Mouse (Mus musculus) megakaryocyte progenitor cell, adult 5-6 weeks (primary cell): ENCODE results near the gene Abcd4. TPM values are rescaled to one million over a fixed set of nuclear protein-coding genes. Genes with fewer than 3 reads are reported as not detected.
A peak's percentile ranks its signal among the peaks of the same experiment; 100 is the strongest.

Experiments
- ATAC-seq: replicated peaks from 2 replicates; pipeline ENCODE4 v1.8.0; 2016; ENCODE audit warnings: mild to moderate bottlenecking, moderate TSS enrichment, inconsistent platforms; ENCODE audit not compliant: poor library complexity
- total RNA-seq, 2 experiments: library from RNA; stranded (forward) in 1 of 2; stranded (reverse) in 1 of 2; fragments of 157-497, 149-512 nt in 1 of 2; fragments of 200-1000 nt in 1 of 2; gene quantifications; 2 replicates each; pipeline versions ENCODE4 v1.2.3 to v1.2.4; 2015 to 2017

Gene Abcd4
- total RNA-seq, 2 experiments from 2014 or later = 3.6 to 3.9 TPM

DNA sequence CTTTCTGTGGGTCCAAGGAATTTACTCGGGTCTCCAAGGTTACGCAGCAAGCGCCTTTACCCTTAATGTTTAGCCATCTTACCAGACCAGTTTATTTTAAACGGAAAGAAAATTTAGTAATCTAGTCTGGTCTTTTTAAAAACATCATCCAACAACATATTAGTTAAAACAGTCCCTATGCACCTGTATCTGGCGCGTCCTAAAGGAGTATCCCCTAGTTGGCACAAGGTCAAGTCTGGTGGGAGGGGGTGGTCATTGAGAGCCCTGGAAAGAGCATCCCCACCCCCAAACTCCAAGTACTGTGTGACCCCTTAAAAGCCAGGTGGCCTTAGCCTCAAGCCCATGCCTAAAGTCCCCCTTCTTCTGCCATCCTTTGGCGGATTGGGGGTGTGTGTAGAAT is 44.1 kb downstream of the Abcd4 start:
- no peak for ATAC-seq

DNA sequence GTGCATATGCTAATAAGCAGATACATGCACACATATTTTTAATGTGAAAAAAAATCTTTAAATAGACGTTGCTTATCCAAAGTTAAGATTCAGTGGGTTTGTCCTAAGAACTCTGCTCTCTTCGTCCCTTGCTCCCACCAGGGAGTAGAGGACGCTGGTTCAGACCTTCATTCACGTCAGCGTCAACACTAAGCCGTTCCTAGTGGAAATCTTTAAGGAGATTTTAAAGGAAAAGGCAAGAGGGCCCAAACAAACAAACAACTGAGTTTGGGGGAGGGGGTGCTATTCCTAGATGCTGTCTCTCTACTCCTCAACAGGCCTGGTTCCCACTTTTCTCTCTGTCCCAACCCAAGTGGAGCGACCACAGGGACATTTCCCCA is 44.9 kb downstream of the Abcd4 start:
- ATAC-seq = no peak

DNA sequence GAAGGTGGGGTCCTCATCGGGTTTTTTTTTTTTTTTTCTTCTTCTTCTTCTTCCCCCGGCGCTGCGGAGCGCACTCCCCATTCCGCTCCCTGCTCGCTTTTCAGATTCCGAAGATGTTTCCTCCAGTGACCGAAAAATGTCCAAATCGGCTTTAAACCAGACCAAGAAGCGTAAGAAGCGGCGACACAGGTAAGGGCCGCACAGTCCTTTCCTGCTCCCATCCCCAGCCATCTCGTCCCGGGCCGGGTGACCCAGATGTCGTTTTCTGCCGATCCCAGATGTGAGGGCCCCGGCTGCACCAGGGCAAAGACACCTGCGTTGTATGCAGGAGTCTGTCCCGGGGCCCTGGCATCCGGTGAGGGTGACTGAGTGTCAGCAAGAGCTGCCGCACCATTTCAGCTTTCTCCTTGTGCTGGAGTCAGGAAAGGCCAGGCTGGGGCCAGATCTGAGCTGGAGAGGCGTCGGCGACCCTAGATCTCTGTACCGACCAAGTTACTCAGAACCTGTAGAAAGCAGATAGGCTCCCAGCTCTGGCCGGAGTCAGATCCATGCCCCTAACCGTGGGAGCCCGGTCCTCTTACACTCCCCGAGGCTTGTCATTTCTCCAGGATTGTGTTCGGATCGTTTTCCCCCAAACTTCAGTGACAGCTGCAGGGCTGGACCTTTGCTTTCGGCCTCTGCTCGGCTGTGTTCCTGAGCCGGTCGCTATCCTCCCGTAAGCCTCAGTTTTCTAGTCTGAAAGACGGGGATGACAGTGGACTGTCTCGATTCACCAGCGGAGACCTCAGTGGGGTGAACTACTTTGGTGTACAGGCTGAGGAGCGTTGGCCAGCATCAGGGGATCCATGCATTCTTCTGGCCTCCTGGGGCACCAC is 45.5 kb downstream of the Abcd4 start:
- ATAC-seq = no peak

DNA sequence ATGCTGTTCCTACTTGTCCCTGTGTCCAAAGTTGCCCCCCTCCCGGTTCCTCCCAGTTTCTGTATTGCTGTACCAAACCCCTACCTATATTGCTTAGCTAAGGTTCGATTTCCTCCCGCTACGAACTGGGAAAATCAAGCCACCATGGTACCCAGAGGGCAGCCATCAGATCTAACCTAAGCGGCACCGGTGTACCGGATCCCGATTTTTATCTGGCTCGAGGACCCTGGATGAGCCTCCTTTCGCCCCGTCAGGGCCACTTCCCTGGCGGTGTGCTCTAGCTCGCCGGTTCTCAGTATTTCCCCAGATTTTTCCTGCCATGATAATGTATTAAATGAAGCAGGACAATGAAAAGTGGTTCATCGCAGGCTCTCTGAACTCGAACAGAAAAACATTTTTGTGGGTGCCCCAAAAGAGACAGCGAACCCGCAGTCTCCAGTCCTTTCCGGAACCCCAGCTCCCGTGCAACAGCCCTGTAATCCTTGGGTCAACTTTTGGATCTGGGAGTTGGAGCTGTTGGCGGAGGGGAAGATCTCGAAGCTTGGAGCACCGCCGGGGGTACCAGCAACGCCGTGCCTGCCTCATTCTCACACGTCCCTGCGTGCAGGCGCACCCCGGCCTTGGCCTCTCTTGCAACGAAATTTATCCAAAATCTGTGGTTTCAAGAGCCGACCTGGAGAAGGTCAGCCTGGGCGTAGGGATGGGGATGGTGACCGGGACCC is 46.4 kb downstream of the Abcd4 start:
- ATAC-seq = no peak

DNA sequence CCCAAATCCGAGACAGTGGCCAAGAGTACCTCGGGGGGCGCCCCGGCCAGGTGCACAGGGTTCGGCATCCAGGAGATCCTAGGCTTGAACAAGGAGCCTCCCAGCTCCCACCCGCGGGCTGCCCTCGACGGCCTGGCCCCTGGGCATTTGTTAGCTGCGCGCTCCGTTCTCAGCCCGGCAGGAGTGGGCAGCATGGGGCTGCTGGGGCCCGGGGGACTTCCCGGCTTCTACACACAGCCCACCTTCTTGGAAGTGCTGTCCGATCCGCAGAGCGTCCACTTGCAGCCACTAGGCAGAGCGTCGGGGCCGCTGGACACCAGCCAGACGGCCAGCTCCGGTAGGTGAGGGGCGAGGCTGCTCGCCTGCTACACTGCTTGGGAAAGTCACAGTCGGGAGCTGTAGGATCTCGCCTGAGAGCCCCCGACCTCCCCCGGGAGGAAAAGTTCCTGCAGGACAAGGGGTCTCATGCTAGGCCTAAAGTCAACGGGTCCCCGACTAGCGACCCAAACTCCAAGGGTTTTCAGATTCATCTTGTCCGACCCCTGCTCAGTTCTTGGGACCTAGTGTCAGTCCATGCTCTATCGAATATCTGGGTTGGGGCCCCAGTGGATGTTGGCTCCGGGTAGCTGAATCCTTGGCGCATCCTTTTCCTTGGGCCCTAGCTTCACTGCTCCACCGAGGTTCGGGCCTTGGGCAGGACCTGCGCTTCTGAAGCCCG is 47.1 kb downstream of the Abcd4 start:
- no peak for ATAC-seq

DNA sequence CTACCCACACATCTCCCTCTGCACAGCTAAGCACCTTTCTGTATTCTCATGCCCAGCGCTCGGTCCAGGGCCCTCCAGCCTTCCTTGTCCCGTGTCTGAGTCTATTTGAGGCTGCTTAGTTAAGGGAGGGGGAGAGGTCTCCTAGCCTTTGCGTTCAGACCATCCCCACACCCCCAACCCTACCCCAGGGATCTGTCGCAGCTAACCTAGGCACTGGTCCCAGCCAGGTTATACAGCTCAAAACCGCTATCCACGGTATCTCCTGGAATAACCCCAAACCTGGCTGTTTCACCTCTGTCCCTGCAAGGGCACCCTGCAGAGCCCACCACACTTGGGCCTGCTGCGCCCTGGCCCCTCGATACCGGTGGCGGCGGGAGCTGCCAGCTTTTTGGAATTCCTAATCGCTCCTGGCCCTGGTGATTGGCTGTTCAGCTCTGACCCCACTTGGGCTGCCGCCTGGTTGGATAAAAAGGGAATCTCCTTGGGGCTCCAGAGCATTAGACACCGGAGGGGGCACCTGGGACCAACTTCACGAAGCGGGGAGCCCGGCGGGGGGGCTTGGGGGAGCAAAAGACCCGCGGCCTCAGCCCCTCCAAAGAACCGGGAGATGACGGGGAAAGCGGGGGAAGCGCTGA is 47.8 kb downstream of the Abcd4 start, which contains the start of gene Vsx2:
Gene Vsx2, plus strand, starts transcription at position 427 of the 635 bp plus-strand sequence.
- no peak for ATAC-seq

DNA sequence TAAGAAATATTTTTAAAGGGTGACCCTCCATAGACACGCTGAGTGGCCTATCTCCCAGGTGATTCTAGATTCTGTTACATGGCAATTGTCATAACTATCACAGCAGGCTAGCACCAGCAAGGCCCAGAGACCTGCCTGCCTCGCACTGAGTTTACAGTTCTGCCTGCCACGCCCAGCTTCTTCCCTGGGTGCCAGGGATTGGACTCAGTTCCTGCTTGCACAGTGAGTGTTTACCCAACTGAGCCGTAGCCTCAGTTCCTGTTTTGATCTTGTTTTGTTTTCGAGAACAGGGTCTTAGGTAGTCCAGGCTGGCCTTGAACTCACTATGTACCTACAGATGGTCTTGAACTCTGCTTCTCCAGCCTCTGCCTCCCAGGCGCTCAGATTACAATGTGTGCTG is 49.6 kb downstream of the Abcd4 start:
- ATAC-seq = 0 out of 2 replicates have a peak, but pooled peaks have one; percentile 29

DNA sequence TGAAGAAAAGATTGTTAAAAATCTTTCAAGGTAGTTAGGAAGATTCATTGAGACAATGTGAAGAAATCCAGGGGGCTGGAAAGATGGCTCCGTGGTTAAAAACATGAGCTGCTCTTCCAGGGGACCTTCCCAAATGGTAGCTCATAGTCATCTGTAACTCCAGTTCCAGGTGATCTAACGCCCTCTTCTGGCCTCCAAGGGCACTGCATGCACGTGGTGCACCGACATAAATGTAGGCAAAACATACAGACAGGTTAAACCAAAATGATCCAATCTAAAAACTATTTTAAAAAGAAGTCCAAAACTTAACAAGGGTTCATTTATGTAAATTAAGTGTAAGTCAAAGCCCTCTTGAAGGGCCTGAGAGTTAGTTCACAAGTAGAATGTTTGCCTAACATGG is 54.7 kb downstream of the Abcd4 start:
- no peak for ATAC-seq

DNA sequence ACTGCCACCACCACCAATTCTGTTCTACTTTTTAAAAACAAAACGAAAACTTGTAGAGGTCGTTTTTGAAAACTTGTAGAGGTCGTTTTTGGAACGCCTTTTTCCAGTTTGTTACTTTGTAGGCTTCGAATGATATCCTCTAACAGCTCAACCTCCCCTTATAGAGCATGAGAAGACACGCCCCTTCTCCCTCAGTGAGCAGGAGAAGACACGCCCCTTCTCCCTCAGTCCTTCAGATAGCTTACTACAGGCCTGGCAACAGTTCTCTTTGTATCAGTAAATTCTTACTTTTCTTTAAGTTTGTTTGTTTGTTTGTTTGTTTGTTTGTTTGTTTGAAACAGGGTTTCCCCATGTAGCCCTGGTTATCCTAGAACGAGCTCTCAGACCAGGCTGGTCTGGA is 62.0 kb downstream of the Abcd4 start:
- no peak for ATAC-seq

Other genes starting within 250 kb of the Abcd4 start
- gene Entpd5, start 208.4 kb downstream of the Abcd4 start, total RNA-seq (2015) = 13.5 and 20.1 TPM in 2 replicates
- 18.4 and 23.7 TPM in 2 replicates for gene Entpd5, start 208.4 kb downstream of the Abcd4 start, total RNA-seq (2017)
- gene Bbof1, start 208.3 kb downstream of the Abcd4 start, total RNA-seq (2015) = 2.5 and 3.6 TPM in 2 replicates
- 3.0 and 12.4 TPM in 2 replicates for gene Bbof1, start 208.3 kb downstream of the Abcd4 start, total RNA-seq (2017)
- gene Rnf113a2, start 200.2 kb downstream of the Abcd4 start, total RNA-seq (2015) = 28.4 and 33.5 TPM in 2 replicates
- 27.4 and 31.9 TPM in 2 replicates for gene Rnf113a2, start 200.2 kb downstream of the Abcd4 start, total RNA-seq (2017)
- gene Aldh6a1, start 166.4 kb downstream of the Abcd4 start, total RNA-seq (2015) = 16.3 and 17.2 TPM in 2 replicates
- 9.1 and 12.0 TPM in 2 replicates for gene Aldh6a1, start 166.4 kb downstream of the Abcd4 start, total RNA-seq (2017)
- 10.1 and 15.8 TPM in 2 replicates for gene Lin52, start 166.0 kb downstream of the Abcd4 start, total RNA-seq (2015)
- gene Lin52, start 166.0 kb downstream of the Abcd4 start, total RNA-seq (2017) = 14.2 and 21.0 TPM in 2 replicates
- not detected in 2 replicates for gene Vsx2, start 47.7 kb downstream of the Abcd4 start, total RNA-seq (2015)
- not detected in 2 replicates for gene Vsx2, start 47.7 kb downstream of the Abcd4 start, total RNA-seq (2017)
- gene Vrtn, start 23.6 kb upstream of the Abcd4 start, total RNA-seq (2015) = not detected in 2 replicates
- gene Vrtn, start 23.6 kb upstream of the Abcd4 start, total RNA-seq (2017) = not detected in 2 replicates
- gene Syndig1l, start 81.4 kb upstream of the Abcd4 start, total RNA-seq (2015) = not detected in 2 replicates
- not detected in 2 replicates for gene Syndig1l, start 81.4 kb upstream of the Abcd4 start, total RNA-seq (2017)
- gene Npc2, start 155.7 kb upstream of the Abcd4 start, total RNA-seq (2015) = 98.8 and 112 TPM in 2 replicates
- 65.3 and 70.9 TPM in 2 replicates for gene Npc2, start 155.7 kb upstream of the Abcd4 start, total RNA-seq (2017)
- gene Isca2, start 155.8 kb upstream of the Abcd4 start, total RNA-seq (2015) = 98.8 and 111 TPM in 2 replicates
- gene Isca2, start 155.8 kb upstream of the Abcd4 start, total RNA-seq (2017) = 53.8 and 67.5 TPM in 2 replicates